Mouse (Mus musculus): Measurements from ENCODE around the gene Wdr11. TPM values are rescaled to one million over a fixed set of nuclear protein-coding genes. Genes with fewer than 3 reads are reported as not detected.

Wdr11 gene
- total RNA-seq, 2 experiments from 2014 or later, result 31.1 to 39.6 TPM

DNA sequence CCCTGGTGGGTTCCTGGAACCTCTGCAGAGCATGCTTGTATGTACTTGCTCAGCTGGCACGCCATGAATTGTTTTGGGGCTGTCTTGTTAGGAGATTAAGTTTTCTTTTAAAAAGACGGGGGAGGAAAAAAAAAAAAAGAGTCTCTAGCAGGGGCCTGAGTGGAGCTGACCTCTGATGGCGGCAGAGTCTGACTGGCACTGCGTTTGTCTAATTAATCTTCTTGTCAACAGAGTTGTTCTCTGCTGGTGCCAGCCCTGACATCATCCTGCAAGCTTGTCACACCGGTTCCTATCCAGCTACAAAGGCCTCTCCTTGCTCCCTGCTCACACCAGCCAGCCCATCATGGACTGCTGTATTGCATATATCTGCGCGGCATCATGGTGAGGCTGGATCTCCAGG is 60.1 kb downstream of the Wdr11 start:
- DNase-seq (ENCODE audit: low spot score in 2 of 2), result no peak

DNA sequence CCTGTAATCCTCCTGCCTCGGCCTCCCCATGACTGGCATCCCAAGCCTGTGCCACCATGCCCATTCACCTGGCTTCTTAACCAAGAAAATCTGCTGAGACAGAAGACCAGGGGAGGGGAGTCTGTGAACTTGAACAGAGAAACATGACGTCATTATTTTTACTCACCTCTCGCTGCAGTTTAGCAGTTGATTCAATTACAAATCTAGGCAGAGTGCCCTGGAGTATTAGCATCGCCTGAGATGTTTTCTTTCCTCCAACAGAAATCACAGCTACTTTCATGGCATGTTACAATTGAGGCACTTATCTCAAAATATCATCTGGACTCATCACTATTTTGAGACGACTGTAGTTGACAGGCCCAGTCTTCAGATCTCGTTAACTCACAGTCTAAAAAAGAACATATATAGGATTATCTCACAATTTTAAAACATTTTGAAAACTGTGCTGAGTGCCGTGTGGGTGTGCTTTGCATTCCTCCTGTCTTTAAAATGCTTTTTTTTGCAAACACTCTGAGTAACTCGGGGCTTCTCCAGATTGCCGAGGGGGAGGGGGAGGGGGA is 61.3 kb downstream of the Wdr11 start:
- no peak for DNase-seq (ENCODE audit: low spot score in 2 of 2)

DNA sequence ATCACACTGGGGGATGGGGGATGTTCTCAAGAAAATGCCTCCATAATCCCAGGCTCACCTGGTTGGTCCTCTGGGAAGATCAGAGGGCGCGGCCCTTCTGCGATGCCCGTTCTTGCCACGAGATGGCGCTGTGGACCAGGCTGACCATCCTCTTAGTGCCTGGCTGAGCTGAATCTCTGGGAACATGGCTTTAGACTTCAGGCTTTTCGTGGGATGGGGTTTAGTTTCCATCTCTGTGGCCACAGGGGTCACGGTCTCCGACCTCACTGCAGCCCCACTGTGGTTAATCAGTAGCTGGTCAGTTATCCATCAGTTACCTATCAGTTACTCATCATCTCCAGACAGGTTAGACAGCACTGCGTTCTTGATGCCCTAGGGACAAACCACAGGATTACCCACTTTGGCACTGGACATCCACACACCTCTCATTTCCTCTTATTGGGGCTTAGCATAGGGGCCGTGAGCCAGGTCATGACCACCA is 62.2 kb downstream of the Wdr11 start:
- DNase-seq (ENCODE audit: low spot score in 2 of 2), result peak; percentile 88

DNA sequence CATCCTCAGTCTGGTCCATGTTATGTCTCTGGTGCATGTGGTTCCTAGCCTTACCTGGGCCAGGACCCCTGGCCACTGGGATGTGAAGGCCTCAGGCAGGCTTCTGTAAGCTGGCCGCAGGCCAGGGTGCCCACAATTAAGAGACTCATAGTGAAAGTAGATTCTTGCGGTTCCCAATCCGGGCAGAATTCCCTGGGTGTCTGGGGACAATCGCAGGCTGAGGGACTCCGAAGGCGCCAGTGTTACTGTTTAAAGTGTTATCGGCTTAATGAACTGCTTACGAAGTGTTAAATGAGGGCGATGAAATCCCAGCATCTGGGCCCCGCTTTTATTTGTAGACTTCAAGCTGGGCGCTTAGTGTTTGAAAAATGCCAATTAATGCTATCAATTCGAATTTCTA is 63.3 kb downstream of the Wdr11 start:
- no peak for DNase-seq (ENCODE audit: low spot score in 2 of 2)

GRCm38 (mm10) chr7:129655604-129656226 is 64.1 kb downstream of the Wdr11 start:
- no peak for DNase-seq (ENCODE audit: low spot score in 2 of 2)

DNA sequence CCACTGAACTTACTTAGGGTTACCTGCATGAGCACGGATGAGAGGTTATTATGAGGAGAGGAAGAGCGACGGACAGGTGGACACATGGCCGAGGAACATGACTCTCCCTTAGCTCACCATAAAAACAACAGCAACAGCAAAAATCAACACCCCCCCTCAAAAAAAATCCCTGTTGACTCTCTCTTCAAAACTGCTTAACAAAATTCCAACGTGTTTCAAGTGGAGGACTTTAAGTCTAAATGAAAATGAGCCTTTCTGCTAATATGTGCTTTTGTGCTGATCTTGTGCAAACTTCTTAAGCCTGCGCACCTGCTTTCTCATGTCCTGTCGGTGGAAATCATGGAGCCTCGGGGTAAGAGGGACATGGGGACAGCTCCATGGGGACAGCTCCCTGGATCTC is 66.2 kb downstream of the Wdr11 start:
- no peak for DNase-seq (ENCODE audit: low spot score in 2 of 2)

DNA sequence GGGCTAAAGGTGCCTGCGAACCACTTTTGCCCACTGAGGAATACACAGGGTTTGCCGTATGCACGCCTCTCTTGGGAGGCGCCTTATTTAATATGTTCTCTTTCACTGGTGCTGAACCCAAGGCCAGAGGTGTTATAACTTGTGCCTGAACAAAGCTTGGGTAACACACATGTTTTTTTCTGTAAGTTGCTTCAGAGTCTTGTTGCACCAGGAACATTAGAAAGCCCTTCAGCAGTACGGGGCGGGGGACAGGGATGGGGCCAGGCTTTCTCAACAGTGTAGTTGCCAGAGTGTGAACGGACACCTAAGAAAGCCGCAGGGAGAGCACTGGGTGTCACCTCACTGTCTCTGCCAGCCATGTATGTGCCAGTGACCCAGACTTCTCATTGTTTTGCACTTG is 68.1 kb downstream of the Wdr11 start:
- DNase-seq (ENCODE audit: low spot score in 2 of 2), result no peak

- DNase-seq (ENCODE audit: low spot score in 2 of 2), result no peak
These were observed 68.9 kb downstream of the Wdr11 start for GRCm38 (mm10) chr7:129660546-129660945.

DNA sequence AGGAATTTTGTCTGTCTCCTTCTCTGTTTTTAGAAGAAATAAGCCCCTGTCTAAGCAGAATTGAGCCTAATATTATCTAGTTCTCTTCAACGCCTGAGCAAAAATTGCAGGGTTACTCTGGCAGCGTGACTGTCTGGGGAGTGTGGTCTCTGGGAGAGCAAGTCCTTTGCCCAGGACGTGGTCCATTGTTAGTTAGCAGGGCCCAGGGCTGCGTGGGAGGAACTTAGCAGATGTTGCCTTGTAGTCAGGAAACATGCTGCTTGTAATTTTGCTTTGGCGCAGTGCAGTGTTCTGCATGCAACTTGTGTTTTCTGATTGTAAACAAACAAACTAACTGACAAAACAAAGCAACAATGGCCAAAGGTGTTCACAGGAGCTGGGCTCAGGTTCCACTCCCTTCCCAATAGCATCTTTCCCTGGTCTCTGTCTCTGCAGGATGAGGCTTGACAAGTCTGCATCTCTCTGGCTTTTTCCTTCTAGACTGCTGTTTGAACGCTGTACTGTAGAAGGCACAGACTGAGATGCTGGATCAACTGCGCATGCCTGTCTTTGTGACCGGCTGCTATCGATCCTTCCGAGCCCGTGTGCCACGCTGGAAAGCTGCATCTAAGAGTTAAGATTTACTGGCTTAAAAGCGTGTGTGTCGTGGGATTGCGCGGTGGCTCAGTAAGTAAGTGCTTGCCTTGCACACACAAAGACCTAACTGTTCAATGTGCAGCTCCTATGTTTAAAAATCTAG is 70.6 kb downstream of the Wdr11 start:
- DNase-seq (ENCODE audit: low spot score in 2 of 2), result no peak

- no peak for DNase-seq (ENCODE audit: low spot score in 2 of 2)
These were observed 72.3 kb downstream of the Wdr11 start for GRCm38 (mm10) chr7:129663781-129664505.

GRCm38 (mm10) chr7:129665411-129665810 is 73.7 kb downstream of the Wdr11 start:
- no peak for DNase-seq (ENCODE audit: low spot score in 2 of 2)

DNA sequence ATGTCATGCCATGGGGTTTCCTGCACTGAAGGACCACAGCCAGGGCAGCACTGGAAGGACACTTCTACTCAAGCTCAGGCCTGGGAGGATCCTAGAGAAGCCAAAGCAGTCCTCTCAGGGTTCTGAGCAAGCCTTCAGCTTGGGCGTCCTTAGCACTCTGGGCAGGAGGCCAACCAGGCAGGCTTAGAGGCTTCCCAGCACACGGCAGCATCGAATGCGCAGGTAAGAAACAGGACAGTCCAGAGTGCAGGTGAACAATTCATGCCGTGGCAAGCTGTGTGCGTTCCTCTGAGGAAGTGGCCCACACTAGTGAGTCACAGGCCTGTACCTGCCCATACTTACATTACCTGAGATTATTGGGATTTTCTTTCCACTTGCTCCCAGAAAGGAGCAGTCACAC is 74.3 kb downstream of the Wdr11 start:
- peak in 1 of 2 experiments; percentile 56 for DNase-seq (ENCODE audit: low spot score in 2 of 2)

- no peak for DNase-seq (ENCODE audit: low spot score in 2 of 2)
These were observed 74.9 kb downstream of the Wdr11 start for GRCm38 (mm10) chr7:129666526-129666925.

DNA sequence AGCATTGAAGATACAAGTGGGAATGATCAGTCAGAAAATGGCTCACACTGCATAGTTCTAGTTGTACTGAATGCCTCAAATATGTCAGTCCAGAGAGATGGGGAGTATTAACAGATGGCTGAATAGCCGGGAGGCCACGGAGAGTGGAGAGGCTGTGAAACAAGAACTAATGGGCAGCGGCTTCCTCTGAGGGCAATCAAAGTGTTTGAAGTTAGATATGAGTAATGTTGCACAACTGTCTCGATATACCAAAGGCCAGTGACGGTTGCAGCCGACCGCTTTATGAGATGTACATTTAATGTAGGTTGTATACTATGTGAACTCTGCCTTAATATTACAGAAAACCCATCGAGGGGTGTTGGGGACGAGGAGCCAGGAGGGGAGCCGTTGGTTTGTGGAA is 78.6 kb downstream of the Wdr11 start:
- no peak for DNase-seq (ENCODE audit: low spot score in 2 of 2)

DNA sequence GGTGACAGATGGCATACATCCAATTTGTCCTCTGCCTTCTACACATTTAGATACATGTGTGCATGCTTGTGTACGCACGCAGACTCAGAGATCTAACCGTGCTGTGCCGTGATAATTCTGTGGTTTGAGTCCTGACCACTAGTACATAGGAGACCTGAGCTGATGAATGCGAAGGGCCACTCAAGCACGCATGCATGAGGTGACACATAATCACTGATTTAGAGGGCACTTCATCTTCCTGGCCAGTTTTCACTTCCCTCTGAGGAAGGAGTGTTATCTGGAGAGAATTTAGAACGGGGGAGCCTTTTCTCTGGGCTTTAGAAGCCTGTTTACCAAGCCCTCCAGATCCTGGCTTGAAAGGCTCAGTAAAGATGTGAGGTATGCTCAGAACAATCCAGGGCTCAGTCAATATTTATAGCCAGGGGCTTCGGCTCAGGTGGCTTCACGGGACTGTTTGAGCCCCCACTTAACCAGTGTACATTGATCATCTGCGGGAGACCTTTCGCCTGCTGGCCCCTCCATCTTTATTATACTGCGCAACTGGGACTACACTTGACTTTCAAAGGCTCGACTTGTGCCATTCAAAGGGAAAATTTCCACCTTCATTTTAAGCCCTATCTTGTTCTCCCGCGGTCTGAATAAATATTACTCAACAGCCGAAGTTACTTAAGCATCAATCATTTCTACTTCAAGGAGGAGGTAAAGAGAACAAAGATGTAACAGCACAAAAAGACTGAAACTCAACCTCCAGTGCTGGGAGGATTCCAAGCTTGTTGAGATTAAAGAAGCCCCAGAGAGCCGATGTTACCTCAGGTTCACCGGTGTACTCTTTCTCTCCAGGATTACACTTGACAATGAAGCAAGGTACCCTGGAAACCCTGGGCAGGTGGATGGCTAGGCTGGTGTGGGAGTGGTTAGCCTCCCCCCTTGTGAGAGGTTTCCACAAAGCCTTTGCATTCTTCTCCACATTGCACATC is 80.3 kb downstream of the Wdr11 start:
- DNase-seq (ENCODE audit: low spot score in 2 of 2), result no peak

- no peak for DNase-seq (ENCODE audit: low spot score in 2 of 2)
These were observed 82.1 kb downstream of the Wdr11 start for GRCm38 (mm10) chr7:129673776-129674175.

DNA sequence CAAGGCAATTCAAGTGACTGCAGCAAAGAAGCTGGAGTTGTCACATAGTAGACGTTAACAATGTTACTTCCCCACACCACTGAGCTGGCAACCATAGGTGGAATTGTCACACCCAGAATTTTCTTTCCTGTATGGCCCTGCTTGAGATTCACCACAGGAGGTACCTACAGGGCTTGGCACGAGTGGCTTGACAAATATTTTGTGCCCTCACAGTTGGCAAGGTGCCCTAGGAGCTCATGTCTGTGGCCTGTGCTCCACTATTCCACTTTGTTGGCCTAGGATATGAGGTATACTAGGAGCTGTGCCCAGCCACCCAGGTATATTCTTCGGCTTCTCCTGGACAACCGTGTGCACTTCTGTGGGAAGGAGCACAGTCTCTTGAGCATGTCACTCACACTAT is 82.9 kb downstream of the Wdr11 start:
- no peak for DNase-seq (ENCODE audit: low spot score in 2 of 2)

DNA sequence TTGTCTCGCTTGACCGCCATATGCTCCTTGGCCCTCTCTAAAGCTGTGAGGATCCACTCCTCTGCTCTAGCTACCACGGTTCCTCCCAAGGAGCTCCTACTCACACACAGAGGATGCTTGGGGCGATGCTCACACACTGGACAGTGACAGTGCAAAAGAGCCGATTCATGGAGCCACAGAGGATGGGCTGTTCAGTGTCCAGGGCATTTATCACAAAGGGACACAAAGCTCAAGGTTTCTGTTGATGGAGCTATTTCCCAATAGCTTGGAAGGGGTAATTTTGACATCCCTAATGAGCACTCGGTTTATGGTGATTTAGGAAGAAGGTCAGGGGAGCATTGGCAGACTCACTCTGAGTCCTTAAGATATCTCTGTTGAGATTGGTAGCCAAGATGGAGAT is 84.2 kb downstream of the Wdr11 start:
- no peak for DNase-seq (ENCODE audit: low spot score in 2 of 2)

DNA sequence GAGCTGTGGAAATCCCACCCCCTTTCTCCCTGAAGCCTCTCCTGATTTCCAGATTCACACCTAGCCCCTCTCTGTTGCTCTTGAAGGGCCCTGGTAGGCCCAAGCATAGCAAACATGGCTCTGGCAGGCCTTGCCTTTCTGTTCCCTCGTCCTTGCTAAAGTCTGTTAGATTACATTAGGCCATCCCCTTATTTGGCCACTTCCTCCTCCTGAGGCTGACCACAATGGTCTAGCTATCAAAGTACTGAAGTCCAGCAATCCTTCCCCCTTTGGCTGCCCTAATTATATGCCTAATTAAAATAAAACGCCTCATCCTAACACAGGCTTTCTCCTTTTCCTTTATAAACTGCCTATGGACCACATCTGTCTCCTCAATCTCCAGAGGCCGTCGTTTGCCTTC is 85.5 kb downstream of the Wdr11 start:
- DNase-seq (ENCODE audit: low spot score in 2 of 2), result no peak

DNA sequence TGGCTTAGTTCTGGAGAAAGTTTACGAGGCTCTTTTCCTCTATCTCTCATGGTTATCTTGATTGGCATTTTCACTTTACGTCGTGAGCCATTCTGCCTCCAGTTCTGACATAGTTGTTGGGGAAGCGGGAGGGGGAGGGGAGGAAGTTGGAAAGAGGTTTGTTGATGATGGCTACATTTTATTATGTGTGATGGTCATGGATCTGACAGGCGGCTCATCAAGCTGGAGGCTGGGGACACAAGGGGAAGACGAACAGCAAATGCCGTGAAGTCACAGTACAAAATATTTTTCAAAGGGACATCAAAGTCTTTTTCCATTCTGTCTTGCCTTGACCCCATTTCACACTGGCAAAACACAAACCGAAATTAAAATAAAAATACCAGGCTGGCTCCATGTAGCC is 86.8 kb downstream of the Wdr11 start:
- no peak for DNase-seq (ENCODE audit: low spot score in 2 of 2)

GRCm38 (mm10) chr7:129678972-129679371 is 87.3 kb downstream of the Wdr11 start:
- no peak for DNase-seq (ENCODE audit: low spot score in 2 of 2)
